Mouse (Mus musculus) cortical plate, adult 2 months (tissue): ENCODE measurements at regions not wholly inside any gene's neighbourhood (a gene's known extent, or its start where the extent isn't known, plus 50 kb on each side); places are given as distances from the start of the nearest gene placed in this dataset.
"Not testable (repeated sequence)": the region's sequence is repeated elsewhere in the genome, so short reads cannot be mapped to it uniquely, and the experiment has no call there.

Source experiments
- H3K27ac ChIP-seq: fragments of 200-500 bp; 2 replicates; pipeline ENCODE4 v1.5.1; 2012; ENCODE audit warnings: low read length, control low read depth, inconsistent platforms; ENCODE audit not compliant: insufficient read depth
- H3K4me1 ChIP-seq: fragments of 200-500 bp; 2 replicates; pipeline ENCODE4 v1.6.1; 2011; ENCODE audit warnings: low read length; ENCODE audit not compliant: control insufficient read depth, insufficient read depth
- H3K4me3 ChIP-seq: fragments of 200-500 bp; 2 replicates; pipeline ENCODE4 v1.5.1; 2011; ENCODE audit warnings: mild to moderate bottlenecking, low read length, control low read depth; ENCODE audit not compliant: insufficient read depth
- CTCF ChIP-seq: fragments of 200-500 bp; IDR thresholded peaks from 2 replicates; pipeline ENCODE4 v1.5.1; 2011; ENCODE audit warnings: mild to moderate bottlenecking, control low read depth, low read length; ENCODE audit not compliant: insufficient read depth; ENCODE audit errors: extremely low read depth
- POLR2A ChIP-seq: fragments of 200-500 bp; IDR thresholded peaks from 2 replicates; pipeline ENCODE4 v1.6.1; 2011; ENCODE audit warnings: mild to moderate bottlenecking, low read length, control low read depth; ENCODE audit not compliant: insufficient read depth; ENCODE audit errors: extremely low read depth

- H3K4me3 ChIP-seq = no peak overlapping the region
- TF ChIP-seq CTCF = no peak
- no peak for TF ChIP-seq POLR2A
- no peak overlapping the region for H3K27ac ChIP-seq
- H3K4me1 ChIP-seq = peaks cover 3% of the 10 kb centered on the region
Observed at GRCm38 (mm10) chr16:9011077-9011476, 181.2 kb downstream of the 1810013L24Rik start.

GRCm38 (mm10) chr16:9011691-9012090, 181.8 kb downstream of the 1810013L24Rik start:
- Histone ChIP-seq H3K27ac (no peak overlapping the region), H3K4me1 (peaks cover 3% of the 10 kb centered on the region; the same call in 1 of the 2 replicates), H3K4me3 (no peak overlapping the region)
- TF ChIP-seq POLR2A (no peak), CTCF (no peak)

GRCm38 (mm10) chr16:9016040-9016761, 186.3 kb downstream of the 1810013L24Rik start:
- TF ChIP-seq POLR2A = no peak
- Histone ChIP-seq H3K4me3 (no peak overlapping the region), H3K27ac (no peak overlapping the region)

GRCm38 (mm10) chr16:9016762-9017086, 186.8 kb downstream of the 1810013L24Rik start:
- Histone ChIP-seq H3K27ac (no peak overlapping the region), H3K4me1 (no peaks in the 10 kb centered on the region), H3K4me3 (no peak overlapping the region)
- TF ChIP-seq POLR2A = no peak
- no peak for TF ChIP-seq CTCF

More at GRCm38 (mm10) chr16:9016040-9016761, 186.3 kb downstream of the 1810013L24Rik start:
- H3K4me1 ChIP-seq = no peaks in the 10 kb centered on the region

GRCm38 (mm10) chr16:9030717-9031116, 200.8 kb downstream of the 1810013L24Rik start:
- TF ChIP-seq POLR2A (peak; percentile 47; the same call in 1 of the 2 replicates), CTCF (no peak)
- Histone ChIP-seq H3K4me3 (no peak overlapping the region), H3K27ac (0 out of 2 replicates have a peak overlapping the region, but pooled peaks have one; percentile 7), H3K4me1 (0 out of 2 replicates have a peak, but pooled peaks cover 3% of the 10 kb centered on the region)

- H3K4me3 ChIP-seq = no peak overlapping the region
- H3K27ac ChIP-seq = no peak overlapping the region
- TF ChIP-seq POLR2A (no peak), CTCF (no peak)
- H3K4me1 ChIP-seq = no peaks in the 10 kb centered on the region
Observed at GRCm38 (mm10) chr16:9043271-9043670, 213.4 kb downstream of the 1810013L24Rik start.

- no peak overlapping the region for H3K4me3 ChIP-seq
- H3K27ac ChIP-seq = no peak overlapping the region
- H3K4me1 ChIP-seq = no peaks in the 10 kb centered on the region
- no peak for TF ChIP-seq POLR2A
- no peak for TF ChIP-seq CTCF
Observed at GRCm38 (mm10) chr16:9046864-9047263, 217.0 kb downstream of the 1810013L24Rik start.

- no peak overlapping the region for H3K27ac ChIP-seq
- H3K4me1 ChIP-seq = peaks cover 4% of the 10 kb centered on the region
- TF ChIP-seq CTCF (no peak), POLR2A (no peak)
- H3K4me3 ChIP-seq = no peak overlapping the region
Observed at GRCm38 (mm10) chr16:9054415-9054814, 224.5 kb downstream of the 1810013L24Rik start.

GRCm38 (mm10) chr16:9056430-9056829, 226.5 kb downstream of the 1810013L24Rik start:
- Histone ChIP-seq H3K27ac (no peak overlapping the region), H3K4me1 (peaks cover 4% of the 10 kb centered on the region), H3K4me3 (no peak overlapping the region)
- TF ChIP-seq POLR2A = no peak
- TF ChIP-seq CTCF = no peak

GRCm38 (mm10) chr16:9071526-9071925, 241.6 kb downstream of the 1810013L24Rik start:
- H3K27ac ChIP-seq = no peak overlapping the region
- no peak overlapping the region for H3K4me3 ChIP-seq
- TF ChIP-seq POLR2A = no peak
- TF ChIP-seq CTCF = no peak
- H3K4me1 ChIP-seq = no peaks in the 10 kb centered on the region

GRCm38 (mm10) chr16:9071956-9072355, 242.1 kb downstream of the 1810013L24Rik start:
- H3K4me1 ChIP-seq, H3K27ac ChIP-seq, H3K4me3 ChIP-seq: not testable (repeated sequence)
